Mouse (Mus musculus): ENCODE measurements at regions not wholly inside any gene's neighbourhood (a gene's known extent, or its start where the extent isn't known, plus 50 kb on each side); places are given as distances from the start of the nearest gene placed in this dataset.

- Histone ChIP-seq H3K27me3 (ENCODE audit: control insufficient read depth, insufficient read depth, low read length) (no peaks in the 10 kb centered on the region), H3K4me3 (replicated peaks; ENCODE audit: low read length) (no peak overlapping the region), H3K27ac (ENCODE audit: low read length) (no peak overlapping the region), H3K9me3 (replicated peaks; ENCODE audit: control insufficient read depth, low read length) (no peaks in the 10 kb centered on the region), H3K4me2 (ENCODE audit: low read depth, low read length) (no peak overlapping the region), H3K36me3 (ENCODE audit: control insufficient read depth, insufficient read depth, low read length) (no peaks in the 10 kb centered on the region), H3K4me1 (ENCODE audit: control insufficient read depth, insufficient read depth, low read length) (no peaks in the 10 kb centered on the region), H3K9ac (ENCODE audit: low read length) (no peak overlapping the region)
- ATAC-seq (ENCODE audit: insufficient read depth, low FRiP score): no peak
Observed at GRCm38 (mm10) chr2:72600723-72601122, 124.8 kb downstream of the Cdca7 start.

DNA sequence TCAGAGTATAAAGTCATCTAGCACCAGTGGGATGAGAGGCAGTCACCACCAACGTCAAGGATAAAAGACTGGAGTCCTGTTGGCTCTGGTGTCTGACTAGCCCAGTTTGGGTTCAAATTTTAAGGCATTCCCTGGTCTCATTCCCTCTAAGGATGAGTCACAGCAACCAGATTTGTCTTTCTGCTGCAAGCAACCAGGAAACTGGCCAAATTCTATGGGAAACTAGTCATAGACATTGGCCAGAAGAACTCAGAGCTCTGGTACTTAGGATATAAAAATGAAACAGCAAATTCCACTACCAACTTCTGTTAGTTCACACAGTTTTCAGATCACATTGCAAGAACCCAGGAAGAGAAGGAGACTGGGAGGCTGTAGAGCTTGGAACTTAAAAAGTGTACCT, 126.2 kb downstream of the Cdca7 start:
- ATAC-seq (ENCODE audit: insufficient read depth, low FRiP score): no peak
- 77% methylated on average over 1 of the region's 1 CpGs for WGBS
- no peak overlapping the region for H3K9ac ChIP-seq (ENCODE audit: low read length)
- H3K27me3 ChIP-seq (ENCODE audit: control insufficient read depth, insufficient read depth, low read length): no peaks in the 10 kb centered on the region
- H3K36me3 ChIP-seq (ENCODE audit: control insufficient read depth, insufficient read depth, low read length): no peaks in the 10 kb centered on the region
- H3K9me3 ChIP-seq (replicated peaks; ENCODE audit: control insufficient read depth, low read length): no peaks in the 10 kb centered on the region
- no peak overlapping the region for H3K4me3 ChIP-seq (replicated peaks; ENCODE audit: low read length)
- H3K4me1 ChIP-seq (ENCODE audit: control insufficient read depth, insufficient read depth, low read length): no peaks in the 10 kb centered on the region
- no peak overlapping the region for H3K4me2 ChIP-seq (ENCODE audit: low read depth, low read length)
- H3K27ac ChIP-seq (ENCODE audit: low read length): no peak overlapping the region

DNA sequence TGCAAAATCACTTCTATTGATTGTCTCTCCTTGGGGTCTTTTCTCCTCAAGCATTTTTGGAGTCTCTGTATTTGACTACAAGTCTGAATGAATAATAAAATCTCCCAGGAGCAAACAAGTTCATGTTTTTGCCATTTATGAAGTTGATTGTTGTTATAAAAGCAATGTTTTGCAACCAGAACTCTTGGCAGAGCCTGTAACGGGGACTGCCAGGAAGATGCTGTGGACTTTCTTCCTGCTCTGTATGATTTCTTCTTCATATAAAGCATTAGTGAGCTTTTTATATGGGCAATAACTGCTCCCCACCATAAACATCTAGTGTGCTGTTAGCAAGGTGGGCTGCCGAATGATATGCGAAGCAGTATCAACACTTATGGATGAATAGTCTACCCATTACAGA, 136.3 kb downstream of the Cdca7 start:
- no peak overlapping the region for H3K4me2 ChIP-seq (ENCODE audit: low read depth, low read length)
- no peaks in the 10 kb centered on the region for H3K36me3 ChIP-seq (ENCODE audit: control insufficient read depth, insufficient read depth, low read length)
- peaks cover 3% of the 10 kb centered on the region; the same call in 1 of the 2 replicates for H3K4me1 ChIP-seq (ENCODE audit: control insufficient read depth, insufficient read depth, low read length)
- no peaks in the 10 kb centered on the region for H3K27me3 ChIP-seq (ENCODE audit: control insufficient read depth, insufficient read depth, low read length)
- H3K9me3 ChIP-seq (replicated peaks; ENCODE audit: control insufficient read depth, low read length): no peaks in the 10 kb centered on the region
- no peak overlapping the region for H3K27ac ChIP-seq (ENCODE audit: low read length)
- H3K4me3 ChIP-seq (replicated peaks; ENCODE audit: low read length): no peak overlapping the region
- no peak overlapping the region for H3K9ac ChIP-seq (ENCODE audit: low read length)
- ATAC-seq (ENCODE audit: insufficient read depth, low FRiP score): no peak
- 87% methylated on average over 3 of the region's 3 CpGs for WGBS

DNA sequence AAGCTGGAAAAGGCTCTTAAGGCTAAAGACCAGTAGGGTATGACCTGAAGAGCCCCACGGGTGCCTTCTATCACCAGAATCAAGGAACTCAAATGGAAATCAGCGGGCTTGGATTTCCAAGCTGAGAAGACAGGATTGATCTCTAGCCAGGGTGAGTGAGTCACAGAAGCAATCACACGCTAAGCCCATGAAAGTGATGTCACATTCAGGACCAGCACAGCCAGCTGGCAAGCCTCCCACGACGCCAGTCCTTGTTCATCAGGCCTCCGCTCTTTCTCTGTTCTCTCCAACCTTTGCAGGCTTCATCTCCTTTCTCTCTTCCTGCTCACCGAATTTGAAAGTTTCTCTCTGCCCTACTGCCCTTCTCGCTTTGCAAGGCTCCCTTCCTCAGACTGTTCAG, 138.3 kb downstream of the Cdca7 start:
- no peak for ATAC-seq (ENCODE audit: insufficient read depth, low FRiP score)

DNA sequence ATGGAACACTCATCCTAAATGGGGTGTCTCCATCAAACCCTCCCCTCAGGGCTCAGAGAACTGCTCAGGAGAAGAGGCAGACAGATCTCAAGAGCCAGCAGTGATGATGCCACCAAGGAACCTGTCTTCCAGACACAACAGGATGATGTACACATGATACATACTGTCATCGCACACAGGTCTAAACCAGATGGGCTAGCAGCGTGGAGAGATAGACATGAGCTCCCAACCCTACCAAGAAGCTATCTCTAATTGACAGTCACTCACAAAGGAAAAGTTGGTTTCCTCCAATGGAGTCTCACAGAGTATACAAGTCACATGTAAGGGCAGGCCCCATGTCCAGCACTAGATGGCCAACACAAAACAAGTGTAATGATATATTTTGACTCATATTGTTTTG, 139.9 kb downstream of the Cdca7 start:
- whole genome bisulfite sequencing: 94% methylated on average over 2 of the region's 2 CpGs
- ATAC-seq (ENCODE audit: insufficient read depth, low FRiP score): no peak
- no peaks in the 10 kb centered on the region for H3K9me3 ChIP-seq (replicated peaks; ENCODE audit: control insufficient read depth, low read length)

More for the DNA sequence above, 138.3 kb downstream of the Cdca7 start:
- Histone ChIP-seq H3K4me3 (replicated peaks; ENCODE audit: low read length) (no peak overlapping the region), H3K9me3 (replicated peaks; ENCODE audit: control insufficient read depth, low read length) (no peaks in the 10 kb centered on the region), H3K36me3 (ENCODE audit: control insufficient read depth, insufficient read depth, low read length) (no peaks in the 10 kb centered on the region), H3K9ac (ENCODE audit: low read length) (no peak overlapping the region), H3K27me3 (ENCODE audit: control insufficient read depth, insufficient read depth, low read length) (no peaks in the 10 kb centered on the region), H3K27ac (ENCODE audit: low read length) (no peak overlapping the region), H3K4me2 (ENCODE audit: low read depth, low read length) (no peak overlapping the region), H3K4me1 (ENCODE audit: control insufficient read depth, insufficient read depth, low read length) (peaks cover 4% of the 10 kb centered on the region; the same call in 1 of the 2 replicates)
- WGBS: 53% methylated on average over 8 of the region's 8 CpGs

GRCm38 (mm10) chr2:72616412-72616811, 140.5 kb downstream of the Cdca7 start:
- H3K9me3 ChIP-seq (replicated peaks; ENCODE audit: control insufficient read depth, low read length): no peaks in the 10 kb centered on the region
- H3K9ac ChIP-seq (ENCODE audit: low read length): no peak overlapping the region
- H3K27ac ChIP-seq (ENCODE audit: low read length): no peak overlapping the region
- no peak for ATAC-seq (ENCODE audit: insufficient read depth, low FRiP score)
- H3K36me3 ChIP-seq (ENCODE audit: control insufficient read depth, insufficient read depth, low read length): no peaks in the 10 kb centered on the region
- peaks cover 13% of the 10 kb centered on the region for H3K4me1 ChIP-seq (ENCODE audit: control insufficient read depth, insufficient read depth, low read length)
- H3K27me3 ChIP-seq (ENCODE audit: control insufficient read depth, insufficient read depth, low read length): no peaks in the 10 kb centered on the region
- no peak overlapping the region for H3K4me3 ChIP-seq (replicated peaks; ENCODE audit: low read length)
- no peak overlapping the region for H3K4me2 ChIP-seq (ENCODE audit: low read depth, low read length)

More for the DNA sequence above, 139.9 kb downstream of the Cdca7 start:
- Histone ChIP-seq H3K4me2 (ENCODE audit: low read depth, low read length) (no peak overlapping the region), H3K36me3 (ENCODE audit: control insufficient read depth, insufficient read depth, low read length) (no peaks in the 10 kb centered on the region), H3K4me3 (replicated peaks; ENCODE audit: low read length) (no peak overlapping the region), H3K27me3 (ENCODE audit: control insufficient read depth, insufficient read depth, low read length) (no peaks in the 10 kb centered on the region), H3K27ac (ENCODE audit: low read length) (no peak overlapping the region), H3K9ac (ENCODE audit: low read length) (no peak overlapping the region), H3K4me1 (ENCODE audit: control insufficient read depth, insufficient read depth, low read length) (peaks cover 13% of the 10 kb centered on the region)

GRCm38 (mm10) chr2:72619446-72619845, 143.5 kb downstream of the Cdca7 start:
- Histone ChIP-seq H3K4me3 (replicated peaks; ENCODE audit: low read length) (no peak overlapping the region), H3K4me1 (ENCODE audit: control insufficient read depth, insufficient read depth, low read length) (peaks cover 11% of the 10 kb centered on the region), H3K36me3 (ENCODE audit: control insufficient read depth, insufficient read depth, low read length) (no peaks in the 10 kb centered on the region), H3K4me2 (ENCODE audit: low read depth, low read length) (no peak overlapping the region), H3K27ac (ENCODE audit: low read length) (no peak overlapping the region), H3K27me3 (ENCODE audit: control insufficient read depth, insufficient read depth, low read length) (no peaks in the 10 kb centered on the region), H3K9ac (ENCODE audit: low read length) (no peak overlapping the region), H3K9me3 (replicated peaks; ENCODE audit: control insufficient read depth, low read length) (no peaks in the 10 kb centered on the region)
- WGBS: 47% methylated on average over 4 of the region's 4 CpGs
- no peak for ATAC-seq (ENCODE audit: insufficient read depth, low FRiP score)

- H3K36me3 ChIP-seq (ENCODE audit: control insufficient read depth, insufficient read depth, low read length): no peaks in the 10 kb centered on the region
- H3K9me3 ChIP-seq (replicated peaks; ENCODE audit: control insufficient read depth, low read length): no peaks in the 10 kb centered on the region
- no peaks in the 10 kb centered on the region for H3K27me3 ChIP-seq (ENCODE audit: control insufficient read depth, insufficient read depth, low read length)
- H3K4me2 ChIP-seq (ENCODE audit: low read depth, low read length): peak overlapping the region; percentile 50
- H3K9ac ChIP-seq (ENCODE audit: low read length): peak overlapping the region; percentile 58
- WGBS: 11% methylated on average over 9 of the region's 9 CpGs
- H3K4me1 ChIP-seq (ENCODE audit: control insufficient read depth, insufficient read depth, low read length): peaks cover 10% of the 10 kb centered on the region
- peak overlapping the region; percentile 31 for H3K4me3 ChIP-seq (replicated peaks; ENCODE audit: low read length)
- no peak overlapping the region for H3K27ac ChIP-seq (ENCODE audit: low read length)
- ATAC-seq (ENCODE audit: insufficient read depth, low FRiP score): no peak
Observed at GRCm38 (mm10) chr2:72620182-72620652, 144.3 kb downstream of the Cdca7 start.

DNA sequence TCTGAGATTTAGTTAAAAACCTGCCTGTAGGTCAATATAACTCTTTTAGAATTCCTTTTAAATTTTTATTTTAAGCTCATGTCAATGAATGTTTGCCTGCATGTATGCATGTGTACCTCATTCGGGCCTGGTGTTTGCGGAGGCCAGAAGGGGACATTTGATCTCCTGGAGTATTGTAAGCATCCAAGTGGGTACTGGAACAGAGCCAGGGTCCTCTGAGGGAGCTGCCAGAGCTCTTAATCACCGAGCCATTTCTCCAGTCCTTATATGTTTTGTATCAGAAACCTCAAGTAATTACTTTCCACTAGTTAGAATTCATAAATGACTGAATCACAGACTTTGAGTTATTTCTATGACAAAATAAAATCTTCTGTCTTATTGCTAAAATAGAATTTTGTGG, 152.0 kb downstream of the Cdca7 start:
- Histone ChIP-seq H3K36me3 (ENCODE audit: control insufficient read depth, insufficient read depth, low read length) (no peaks in the 10 kb centered on the region), H3K4me1 (ENCODE audit: control insufficient read depth, insufficient read depth, low read length) (peaks cover 14% of the 10 kb centered on the region; the same call in 1 of the 2 replicates), H3K4me3 (replicated peaks; ENCODE audit: low read length) (no peak overlapping the region), H3K9me3 (replicated peaks; ENCODE audit: control insufficient read depth, low read length) (no peaks in the 10 kb centered on the region), H3K27me3 (ENCODE audit: control insufficient read depth, insufficient read depth, low read length) (no peaks in the 10 kb centered on the region), H3K27ac (ENCODE audit: low read length) (no peak overlapping the region), H3K9ac (ENCODE audit: low read length) (no peak overlapping the region), H3K4me2 (ENCODE audit: low read depth, low read length) (no peak overlapping the region)
- WGBS: 38% methylated on average over 3 of the region's 3 CpGs
- no peak for ATAC-seq (ENCODE audit: insufficient read depth, low FRiP score)

Data from stomach, embryonic 16.5 days (tissue).